Mouse (Mus musculus): ENCODE data around the gene Orai2.

DNA sequence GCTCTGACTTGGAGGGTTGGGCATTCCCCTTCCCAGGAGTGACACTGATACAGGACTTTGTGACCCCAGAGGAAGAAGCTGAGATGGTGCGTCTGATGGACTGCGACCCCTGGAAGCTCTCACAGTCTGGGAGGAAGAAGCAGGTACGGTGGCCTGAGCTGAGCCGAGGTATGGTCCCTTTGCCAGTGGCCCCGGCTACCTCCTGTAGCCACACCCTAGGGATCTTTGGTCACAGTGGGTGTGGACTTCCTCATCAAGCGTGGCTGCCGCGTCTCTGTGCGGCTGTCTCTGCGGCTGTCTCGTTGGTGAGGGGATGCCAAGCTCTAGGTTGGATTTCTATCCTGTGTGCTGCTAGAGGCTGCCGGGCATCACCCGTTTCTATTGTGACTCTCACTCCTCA lies 31.1 kb downstream of the Orai2 start:
- TF ChIP-seq MEF2A (IDR thresholded peaks at IDR 0.05; ENCODE audit: extremely low read depth, insufficient replicate concordance, low read depth, low read length, poor library complexity, severe bottlenecking) (no peak), ZC3H11A (IDR thresholded peaks at IDR 0.05; ENCODE audit: low read depth, low read length) (no peak), SMC3 (IDR thresholded peaks at IDR 0.05; ENCODE audit: low read depth, low read length) (no peak)

All from MEL (cell line).